Mouse (Mus musculus): Measurements from ENCODE around the gene Tex38. TPM values are rescaled to one million over a fixed set of nuclear protein-coding genes. Genes with fewer than 3 reads are reported as not detected.

Gene Tex38
- polyA plus RNA-seq, 1 experiment from 2014 or later: 0.72 TPM

DNA sequence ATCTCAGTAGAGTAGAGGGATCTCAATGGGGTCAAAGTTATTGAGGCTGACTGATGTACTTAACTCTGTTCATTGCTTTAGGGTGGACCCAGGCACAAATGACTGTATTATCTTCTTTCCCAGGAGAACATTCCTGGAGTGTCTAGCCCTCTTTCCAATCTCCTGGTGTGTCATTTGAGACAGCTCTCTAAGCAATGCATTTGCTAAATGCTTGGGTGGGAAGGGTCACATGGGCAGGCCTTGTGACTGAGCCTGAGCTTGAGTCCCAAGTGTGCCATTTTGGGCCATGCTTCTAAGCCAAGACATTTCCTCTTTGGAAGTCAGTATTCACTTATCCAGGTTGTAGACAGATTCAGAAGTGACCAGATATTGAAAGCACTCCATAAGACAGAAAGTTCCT is 40.6 kb upstream of the Tex38 start:
- H3K27me3 ChIP-seq (ENCODE audit: control insufficient read depth, insufficient read depth, low read depth, low read length): no peaks in the 10 kb centered on the region
- no peak for ATAC-seq
- H3K9ac ChIP-seq (ENCODE audit: low read depth, low read length): no peak overlapping the region
- H3K36me3 ChIP-seq (ENCODE audit: control insufficient read depth, insufficient read depth, low read length): no peaks in the 10 kb centered on the region
- H3K4me1 ChIP-seq (ENCODE audit: control insufficient read depth, insufficient read depth, low read length): no peaks in the 10 kb centered on the region
- H3K4me3 ChIP-seq (ENCODE audit: low read depth, low read length): no peak overlapping the region
- no peaks in the 10 kb centered on the region for H3K9me3 ChIP-seq (replicated peaks; ENCODE audit: control insufficient read depth, low read length, poor library complexity, severe bottlenecking)
- no peak overlapping the region for H3K27ac ChIP-seq (ENCODE audit: low read length)
- H3K4me2 ChIP-seq (ENCODE audit: low read length): no peak overlapping the region

DNA sequence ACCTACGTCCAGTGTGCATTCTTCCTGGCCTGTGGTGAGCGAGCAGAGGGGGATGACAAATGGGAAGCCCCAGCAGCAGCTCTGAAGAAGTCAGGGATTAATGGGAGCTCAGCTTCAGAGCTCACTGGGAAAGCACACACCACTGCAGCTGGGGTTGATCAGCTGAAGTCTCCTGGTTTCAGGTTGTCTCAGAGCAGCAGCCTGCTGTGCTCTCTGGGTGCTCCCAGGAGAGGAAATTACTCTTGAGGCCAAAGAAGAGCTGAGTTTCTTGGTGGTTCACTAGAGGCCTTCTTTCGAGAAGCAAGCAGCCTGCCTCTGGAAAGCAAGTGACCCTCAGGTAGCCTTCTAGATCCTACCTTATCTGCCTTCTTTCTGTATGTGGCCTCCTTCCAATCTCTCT is 40.1 kb upstream of the Tex38 start:
- no peak for ATAC-seq
- Histone ChIP-seq H3K36me3 (ENCODE audit: control insufficient read depth, insufficient read depth, low read length) (no peaks in the 10 kb centered on the region), H3K4me2 (ENCODE audit: low read length) (no peak overlapping the region), H3K27ac (ENCODE audit: low read length) (no peak overlapping the region), H3K9me3 (replicated peaks; ENCODE audit: control insufficient read depth, low read length, poor library complexity, severe bottlenecking) (no peaks in the 10 kb centered on the region), H3K27me3 (ENCODE audit: control insufficient read depth, insufficient read depth, low read depth, low read length) (no peaks in the 10 kb centered on the region), H3K4me3 (ENCODE audit: low read depth, low read length) (no peak overlapping the region), H3K4me1 (ENCODE audit: control insufficient read depth, insufficient read depth, low read length) (no peaks in the 10 kb centered on the region), H3K9ac (ENCODE audit: low read depth, low read length) (no peak overlapping the region)
- 77% methylated on average over 3 of the region's 3 CpGs for WGBS

DNA sequence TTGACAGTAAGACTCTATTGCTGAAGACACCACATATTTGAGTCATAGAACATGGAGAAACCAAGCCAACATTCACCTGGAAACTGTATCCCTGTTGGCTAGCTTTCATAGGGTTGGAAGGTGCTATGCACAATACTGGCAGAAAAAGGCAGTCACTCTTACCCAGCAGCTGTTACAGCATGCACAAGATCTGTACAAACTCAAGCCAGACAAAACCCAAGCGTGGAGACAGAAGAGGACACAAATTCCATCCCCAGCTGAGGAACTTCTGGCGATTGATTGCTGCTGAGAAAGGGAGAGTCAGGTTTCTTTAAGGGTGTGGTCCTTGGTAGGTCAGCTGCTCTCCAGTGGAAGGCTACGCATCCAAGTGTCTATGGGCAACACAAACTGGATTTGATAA is 39.4 kb upstream of the Tex38 start:
- Histone ChIP-seq H3K27me3 (ENCODE audit: control insufficient read depth, insufficient read depth, low read depth, low read length) (no peaks in the 10 kb centered on the region), H3K4me1 (ENCODE audit: control insufficient read depth, insufficient read depth, low read length) (no peaks in the 10 kb centered on the region), H3K27ac (ENCODE audit: low read length) (no peak overlapping the region), H3K9ac (ENCODE audit: low read depth, low read length) (no peak overlapping the region), H3K4me3 (ENCODE audit: low read depth, low read length) (no peak overlapping the region), H3K36me3 (ENCODE audit: control insufficient read depth, insufficient read depth, low read length) (0 out of 2 replicates have a peak, but pooled peaks cover 6% of the 10 kb centered on the region), H3K4me2 (ENCODE audit: low read length) (no peak overlapping the region), H3K9me3 (replicated peaks; ENCODE audit: control insufficient read depth, low read length, poor library complexity, severe bottlenecking) (no peaks in the 10 kb centered on the region)
- no peak for ATAC-seq
- 85% methylated on average over 3 of the region's 3 CpGs for WGBS

DNA sequence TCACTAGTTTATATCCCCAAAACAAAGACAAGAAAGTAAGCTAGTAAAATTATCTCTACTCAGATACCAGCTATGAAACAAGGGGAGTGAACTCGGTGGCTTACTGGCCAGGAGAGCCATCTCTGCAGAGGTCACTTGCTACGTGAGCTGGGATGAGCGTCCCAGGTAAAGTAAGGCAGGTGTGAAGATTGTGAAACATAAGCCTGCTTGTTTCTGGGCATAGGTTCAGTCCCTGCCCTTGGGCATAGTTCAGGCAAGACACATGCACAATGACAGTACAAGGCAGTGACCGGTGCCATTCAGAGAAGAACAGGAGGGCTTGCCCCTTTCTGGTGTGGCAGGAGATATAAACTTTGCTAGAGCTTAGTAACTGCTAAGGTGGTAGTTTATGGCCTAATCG is 34.8 kb upstream of the Tex38 start:
- no peaks in the 10 kb centered on the region for H3K9me3 ChIP-seq (replicated peaks; ENCODE audit: control insufficient read depth, low read length, poor library complexity, severe bottlenecking)
- H3K4me2 ChIP-seq (ENCODE audit: low read length): no peak overlapping the region
- H3K4me1 ChIP-seq (ENCODE audit: control insufficient read depth, insufficient read depth, low read length): no peaks in the 10 kb centered on the region
- H3K4me3 ChIP-seq (ENCODE audit: low read depth, low read length): no peak overlapping the region
- ATAC-seq: no peak
- H3K27ac ChIP-seq (ENCODE audit: low read length): no peak overlapping the region
- no peak overlapping the region for H3K9ac ChIP-seq (ENCODE audit: low read depth, low read length)
- H3K36me3 ChIP-seq (ENCODE audit: control insufficient read depth, insufficient read depth, low read length): 0 out of 2 replicates have a peak, but pooled peaks cover 14% of the 10 kb centered on the region
- 91% methylated on average over 5 of the region's 5 CpGs for WGBS
- H3K27me3 ChIP-seq (ENCODE audit: control insufficient read depth, insufficient read depth, low read depth, low read length): no peaks in the 10 kb centered on the region

DNA sequence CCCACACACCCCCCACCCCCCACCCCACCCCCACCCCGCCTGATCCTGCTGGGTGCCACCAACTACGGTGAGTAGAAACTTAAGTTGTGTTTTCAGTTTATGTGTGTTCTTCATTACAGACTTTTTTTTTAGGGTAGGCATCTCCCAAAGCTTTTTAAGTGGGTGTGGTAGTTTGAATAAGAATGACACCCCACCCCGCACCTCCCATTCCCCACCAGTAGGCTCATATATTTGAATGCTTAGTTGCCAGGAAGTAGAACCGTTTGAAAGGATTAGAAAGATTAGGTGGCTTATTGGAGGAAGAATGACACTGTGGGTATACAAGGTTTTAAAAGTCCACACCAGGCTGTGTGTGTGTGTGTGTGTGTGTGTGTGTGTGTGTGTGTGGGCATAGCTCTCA is 31.5 kb upstream of the Tex38 start:
- ATAC-seq: no peak
- Histone ChIP-seq H3K4me3 (ENCODE audit: low read depth, low read length) (no peak overlapping the region), H3K4me1 (ENCODE audit: control insufficient read depth, insufficient read depth, low read length) (no peaks in the 10 kb centered on the region), H3K27ac (ENCODE audit: low read length) (no peak overlapping the region), H3K9ac (ENCODE audit: low read depth, low read length) (no peak overlapping the region), H3K4me2 (ENCODE audit: low read length) (no peak overlapping the region), H3K27me3 (ENCODE audit: control insufficient read depth, insufficient read depth, low read depth, low read length) (no peaks in the 10 kb centered on the region), H3K9me3 (replicated peaks; ENCODE audit: control insufficient read depth, low read length, poor library complexity, severe bottlenecking) (no peaks in the 10 kb centered on the region), H3K36me3 (ENCODE audit: control insufficient read depth, insufficient read depth, low read length) (0 out of 2 replicates have a peak, but pooled peaks cover 14% of the 10 kb centered on the region)
- WGBS: 74% methylated on average over 4 of the region's 4 CpGs

DNA sequence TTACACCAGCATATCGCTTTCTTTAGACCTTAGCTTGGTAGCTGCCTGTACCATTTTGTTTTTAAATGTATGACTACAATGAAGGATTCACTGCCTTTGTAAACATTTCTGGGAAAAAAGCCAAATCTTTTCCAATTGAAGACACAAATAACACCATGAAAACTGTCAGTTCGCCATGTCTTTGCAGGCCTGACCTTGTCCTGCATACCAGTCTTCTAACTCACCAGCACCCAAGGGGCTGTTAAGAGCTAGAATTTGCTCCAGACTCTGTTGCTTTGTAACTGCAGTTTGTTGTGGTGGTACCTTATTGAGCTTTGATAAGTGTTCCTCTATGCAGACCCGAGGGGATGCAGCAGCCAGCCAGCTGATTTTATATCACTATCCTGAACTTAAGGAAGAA is 19.2 kb upstream of the Tex38 start:
- 75% methylated on average over 3 of the region's 3 CpGs for WGBS
- Histone ChIP-seq H3K9ac (ENCODE audit: low read depth, low read length) (no peak overlapping the region), H3K36me3 (ENCODE audit: control insufficient read depth, insufficient read depth, low read length) (peaks cover 33% of the 10 kb centered on the region), H3K4me2 (ENCODE audit: low read length) (no peak overlapping the region), H3K4me1 (ENCODE audit: control insufficient read depth, insufficient read depth, low read length) (no peaks in the 10 kb centered on the region), H3K4me3 (ENCODE audit: low read depth, low read length) (no peak overlapping the region), H3K27ac (ENCODE audit: low read length) (no peak overlapping the region), H3K9me3 (replicated peaks; ENCODE audit: control insufficient read depth, low read length, poor library complexity, severe bottlenecking) (no peaks in the 10 kb centered on the region), H3K27me3 (ENCODE audit: control insufficient read depth, insufficient read depth, low read depth, low read length) (no peaks in the 10 kb centered on the region)
- ATAC-seq: no peak

DNA sequence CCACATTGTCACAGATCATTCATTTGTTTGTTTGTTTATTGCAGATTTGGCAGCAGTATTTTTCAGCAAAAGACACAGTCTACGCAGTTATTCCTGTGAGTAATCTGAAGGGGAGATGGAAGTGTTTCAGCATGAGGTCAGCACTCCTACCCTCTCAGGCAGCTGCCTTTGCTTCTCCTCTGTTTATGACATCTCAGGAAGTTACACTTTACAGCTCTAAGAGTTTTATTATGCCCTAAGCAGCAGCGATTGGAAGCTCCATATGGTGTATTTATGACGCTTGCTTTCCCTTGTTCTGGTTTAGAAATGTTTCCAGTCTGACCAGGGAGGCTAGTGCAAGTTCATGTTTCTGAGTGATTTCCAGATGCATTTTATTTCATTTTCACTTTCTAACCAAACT is 14.5 kb upstream of the Tex38 start:
- 98% methylated on average over 3 of the region's 3 CpGs for WGBS
- no peak for ATAC-seq
- peaks cover 34% of the 10 kb centered on the region for H3K36me3 ChIP-seq (ENCODE audit: control insufficient read depth, insufficient read depth, low read length)

DNA sequence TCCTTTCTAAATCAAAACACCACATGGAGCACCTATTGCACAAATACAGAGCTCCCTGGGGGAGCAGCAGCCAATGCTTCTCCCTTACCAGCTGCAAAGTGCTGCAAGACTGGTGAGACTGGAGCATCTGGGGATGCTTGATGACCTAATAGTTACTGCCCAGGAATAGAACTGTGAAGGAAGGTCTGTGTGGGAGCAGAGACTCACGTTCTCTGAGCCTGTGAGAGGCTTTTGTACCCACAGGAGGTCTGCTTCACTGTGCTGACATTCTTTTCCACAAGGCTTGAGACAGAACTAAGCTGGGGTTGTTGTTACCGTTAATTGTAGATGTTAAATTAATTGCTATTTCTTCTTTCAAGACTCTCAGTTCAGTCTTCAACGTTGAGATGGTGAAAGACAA is 10.0 kb upstream of the Tex38 start:
- 83% methylated on average over 3 of the region's 3 CpGs for WGBS
- no peak overlapping the region for H3K4me2 ChIP-seq (ENCODE audit: low read length)
- no peaks in the 10 kb centered on the region for H3K27me3 ChIP-seq (ENCODE audit: control insufficient read depth, insufficient read depth, low read depth, low read length)
- no peak overlapping the region for H3K9ac ChIP-seq (ENCODE audit: low read depth, low read length)
- H3K4me1 ChIP-seq (ENCODE audit: control insufficient read depth, insufficient read depth, low read length): peaks cover 2% of the 10 kb centered on the region
- no peak for ATAC-seq
- H3K9me3 ChIP-seq (replicated peaks; ENCODE audit: control insufficient read depth, low read length, poor library complexity, severe bottlenecking): no peaks in the 10 kb centered on the region
- no peak overlapping the region for H3K27ac ChIP-seq (ENCODE audit: low read length)
- no peak overlapping the region for H3K4me3 ChIP-seq (ENCODE audit: low read depth, low read length)
- H3K36me3 ChIP-seq (ENCODE audit: control insufficient read depth, insufficient read depth, low read length): peaks cover 18% of the 10 kb centered on the region

More for the DNA sequence above, 14.5 kb upstream of the Tex38 start:
- no peaks in the 10 kb centered on the region for H3K27me3 ChIP-seq (ENCODE audit: control insufficient read depth, insufficient read depth, low read depth, low read length)
- no peak overlapping the region for H3K4me3 ChIP-seq (ENCODE audit: low read depth, low read length)
- H3K4me1 ChIP-seq (ENCODE audit: control insufficient read depth, insufficient read depth, low read length): no peaks in the 10 kb centered on the region
- no peaks in the 10 kb centered on the region for H3K9me3 ChIP-seq (replicated peaks; ENCODE audit: control insufficient read depth, low read length, poor library complexity, severe bottlenecking)
- no peak overlapping the region for H3K9ac ChIP-seq (ENCODE audit: low read depth, low read length)
- no peak overlapping the region for H3K27ac ChIP-seq (ENCODE audit: low read length)
- no peak overlapping the region for H3K4me2 ChIP-seq (ENCODE audit: low read length)

DNA sequence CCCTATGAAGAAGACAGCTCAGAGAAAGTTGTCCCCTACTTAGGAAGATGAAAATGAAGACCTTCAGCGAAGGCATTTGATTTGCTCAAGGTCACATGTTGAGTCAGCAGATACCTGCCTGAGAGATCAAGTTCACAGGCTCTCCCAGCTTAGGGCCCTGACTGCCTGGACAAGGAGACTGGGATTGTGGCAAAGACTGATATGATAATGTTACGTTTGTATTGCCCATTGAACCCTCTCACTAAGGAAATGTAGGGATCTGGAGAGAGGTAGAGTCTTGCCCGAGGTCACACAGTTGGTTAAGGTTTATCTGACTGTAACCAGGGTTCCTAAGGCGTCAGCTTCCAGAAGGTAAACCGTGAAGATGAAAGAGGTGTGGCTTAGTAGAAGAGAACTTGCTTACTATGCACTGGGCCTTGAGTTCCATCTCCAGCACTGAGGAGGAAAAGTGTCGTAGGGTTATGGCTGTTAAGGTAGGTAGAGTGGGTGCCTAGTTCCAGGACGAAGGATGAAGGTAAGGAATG is 4.8 kb upstream of the Tex38 start:
- no peak overlapping the region for H3K27ac ChIP-seq (ENCODE audit: low read length)
- H3K36me3 ChIP-seq (ENCODE audit: control insufficient read depth, insufficient read depth, low read length): peaks cover 3% of the 10 kb centered on the region; the same call in 1 of the 2 replicates
- no peaks in the 10 kb centered on the region for H3K27me3 ChIP-seq (ENCODE audit: control insufficient read depth, insufficient read depth, low read depth, low read length)
- peaks cover 14% of the 10 kb centered on the region for H3K4me1 ChIP-seq (ENCODE audit: control insufficient read depth, insufficient read depth, low read length)
- 59% methylated on average over 7 of the region's 7 CpGs for WGBS
- ATAC-seq: peak; percentile 23; the same call in 1 of the 2 replicates
- peak overlapping the region; percentile 73 for H3K4me3 ChIP-seq (ENCODE audit: low read depth, low read length)
- H3K9me3 ChIP-seq (replicated peaks; ENCODE audit: control insufficient read depth, low read length, poor library complexity, severe bottlenecking): no peaks in the 10 kb centered on the region
- H3K9ac ChIP-seq (ENCODE audit: low read depth, low read length): peak overlapping the region; percentile 76
- peak overlapping the region; percentile 60 for H3K4me2 ChIP-seq (ENCODE audit: low read length)

Measured in midbrain, embryonic 16.5 days (tissue).